Mouse (Mus musculus) midbrain, embryonic 16.5 days (tissue): Measurements from ENCODE around the gene Dennd6b. TPM values are rescaled to one million over a fixed set of nuclear protein-coding genes. Genes with fewer than 3 reads are reported as not detected.
A peak's percentile ranks its signal among the peaks of the same experiment; 100 is the strongest.

Source experiments
- ATAC-seq: fragments of 200-750 bp; cut with Nextera tagmentation; 2 replicates; pipeline ENCODE4 v1.8.0; 2017; ENCODE audit warnings: moderate TSS enrichment
- H3K27ac ChIP-seq: fragments of 300-500 bp; sonication (generic); 2 replicates; pipeline ENCODE4 v1.5.1; 2014; ENCODE audit warnings: mild to moderate bottlenecking, low read length, mixed read lengths
- H3K27me3 ChIP-seq: fragments of 300-500 bp; sonication (generic); 2 replicates; pipeline ENCODE4 v1.6.1; 2014; ENCODE audit warnings: low read depth, low read length, mixed read lengths; ENCODE audit not compliant: control insufficient read depth, insufficient read depth
- H3K36me3 ChIP-seq: fragments of 300-500 bp; sonication (generic); 2 replicates; pipeline ENCODE4 v1.6.1; 2014; ENCODE audit warnings: mild to moderate bottlenecking, low read length, moderate library complexity, mixed read lengths; ENCODE audit not compliant: control insufficient read depth, insufficient read depth
- H3K4me1 ChIP-seq: fragments of 300-500 bp; sonication (generic); 2 replicates; pipeline ENCODE4 v1.6.1; 2014; ENCODE audit warnings: mild to moderate bottlenecking, low read length, mixed read lengths; ENCODE audit not compliant: control insufficient read depth, insufficient read depth
- H3K4me2 ChIP-seq: fragments of 300-500 bp; sonication (generic); 2 replicates; pipeline ENCODE4 v1.6.1; 2014; ENCODE audit warnings: mild to moderate bottlenecking, low read length, mixed read lengths
- H3K4me3 ChIP-seq: fragments of 300-500 bp; sonication (generic); 2 replicates; pipeline ENCODE4 v1.5.1; 2014; ENCODE audit warnings: low read depth, mild to moderate bottlenecking, low read length, moderate library complexity, mixed read lengths
- H3K9ac ChIP-seq: fragments of 300-500 bp; sonication (generic); 2 replicates; pipeline ENCODE4 v1.6.1; 2014; ENCODE audit warnings: low read depth, low read length, mixed read lengths
- H3K9me3 ChIP-seq: fragments of 300-500 bp; sonication (generic); replicated peaks from 2 replicates; pipeline ENCODE4 v1.6.1; 2014; ENCODE audit warnings: mild to moderate bottlenecking, low read length, mixed read lengths; ENCODE audit not compliant: control insufficient read depth, poor library complexity, severe bottlenecking
- WGBS: fragments of 180-500 bp; shearing (Covaris S2); extraction: QIAGEN DNeasy Blood & Tissue Kit; methylation state at CpG from one replicate; pipeline ENCODE4 v1.1.7; 2014; 5-methylcytosine and 5-hydroxymethylcytosine counted together
- microRNA-seq: library from miRNA; unstranded; fragments of <30 nt; microRNA quantifications from one replicate; pipeline ENCODE4, GENCODE M21; 2017
- polyA plus RNA-seq: library from polyadenylated mRNA; unstranded; fragments of >200 nt; fragmentation: Nextera tagmentation; extraction: Ambion mirVana; gene quantifications from 2 replicates; pipeline ENCODE4 v1.2.1, GENCODE M21; 2015

The Dennd6b gene
- polyA plus RNA-seq, 1 experiment from 2014 or later, result 124 TPM

- H3K36me3 ChIP-seq, result no peaks in the 10 kb centered on the region
- H3K9me3 ChIP-seq, result no peaks in the 10 kb centered on the region
- H3K27me3 ChIP-seq, result peaks cover 8% of the 10 kb centered on the region
- no peak overlapping the region for H3K4me2 ChIP-seq
- whole genome bisulfite sequencing, result 96% methylated on average over 4 of the region's 5 CpGs
- no peak overlapping the region for H3K27ac ChIP-seq
- H3K9ac ChIP-seq, result no peak overlapping the region
- no peak overlapping the region for H3K4me3 ChIP-seq
- peaks cover 17% of the 10 kb centered on the region for H3K4me1 ChIP-seq
- no peak for ATAC-seq
Observed at GRCm38 (mm10) chr15:89136461-89137155, 59.7 kb downstream of the Dennd6b start.

Small RNA genes within 50 kb of the gene (microRNA-seq; reads per million reads assigned to microRNA genes)
- gene Mir6958 (6.0 reads per million, percentile 26 among the genes with 10 or more reads in this experiment), gene Mir7118 (0.52 reads per million)

Other genes with a start within 250 kb of the Dennd6b start
- gene Ttll8, start 242.1 kb downstream of the Dennd6b start, polyA plus RNA-seq, result 0.16 and 0.34 TPM in 2 replicates
- 21.0 and 31.5 TPM in 2 replicates for gene Mlc1, start 217.5 kb downstream of the Dennd6b start, polyA plus RNA-seq
- not detected in 2 replicates for gene Mov10l1, start 213.6 kb downstream of the Dennd6b start, polyA plus RNA-seq
- 7.5 and 9.5 TPM in 2 replicates for gene Panx2, start 136.8 kb downstream of the Dennd6b start, polyA plus RNA-seq
- gene Trabd, start 121.4 kb downstream of the Dennd6b start, polyA plus RNA-seq, result 36.8 and 39.9 TPM in 2 replicates
- gene Selenoo, start 107.4 kb downstream of the Dennd6b start, polyA plus RNA-seq, result 17.8 and 19.1 TPM in 2 replicates
- 18.5 and 19.1 TPM in 2 replicates for gene Tubgcp6, start 73.4 kb downstream of the Dennd6b start, polyA plus RNA-seq
- gene Hdac10, start 67.8 kb downstream of the Dennd6b start, polyA plus RNA-seq, result 30.6 and 31.0 TPM in 2 replicates
- gene Mapk12, start 55.8 kb downstream of the Dennd6b start, polyA plus RNA-seq, result 3.0 and 4.4 TPM in 2 replicates
- gene Mapk11, start 46.9 kb downstream of the Dennd6b start, polyA plus RNA-seq, result 29.0 and 32.6 TPM in 2 replicates
- 90.1 and 92.1 TPM in 2 replicates for gene Plxnb2, start 15.7 kb downstream of the Dennd6b start, polyA plus RNA-seq
- 76.7 and 82.0 TPM in 2 replicates for gene Ppp6r2, start 15.1 kb upstream of the Dennd6b start, polyA plus RNA-seq
- 92.9 and 101 TPM in 2 replicates for gene Sbf1, start 118.8 kb upstream of the Dennd6b start, polyA plus RNA-seq
- gene Adm2, start 126.2 kb upstream of the Dennd6b start, polyA plus RNA-seq, result not detected in 2 replicates
- gene Miox, start 137.9 kb upstream of the Dennd6b start, polyA plus RNA-seq, result not detected in 2 replicates
- 29.0 and 34.9 TPM in 2 replicates for gene Lmf2, start 159.2 kb upstream of the Dennd6b start, polyA plus RNA-seq
- 116 and 117 TPM in 2 replicates for gene Ncaph2, start 159.2 kb upstream of the Dennd6b start, polyA plus RNA-seq
- gene Sco2, start 177.3 kb upstream of the Dennd6b start, polyA plus RNA-seq, result 11.8 and 16.4 TPM in 2 replicates
- gene Tymp, start 180.5 kb upstream of the Dennd6b start, polyA plus RNA-seq, result 1.9 and 3.0 TPM in 2 replicates
- 4.8 and 5.5 TPM in 2 replicates for gene Odf3b, start 182.8 kb upstream of the Dennd6b start, polyA plus RNA-seq
- gene Klhdc7b, start 188.4 kb upstream of the Dennd6b start, polyA plus RNA-seq, result 0.05 and 0.06 TPM in 2 replicates
- gene Syce3, start 214.0 kb upstream of the Dennd6b start, polyA plus RNA-seq, result not detected in 2 replicates
- gene Cpt1b, start 229.4 kb upstream of the Dennd6b start, polyA plus RNA-seq, result 0.96 and 1.2 TPM in 2 replicates
- 6.5 and 7.3 TPM in 2 replicates for gene C730034F03Rik, start 233.1 kb upstream of the Dennd6b start, polyA plus RNA-seq
- not detected in 2 replicates for gene Gm44502, start 233.2 kb upstream of the Dennd6b start, polyA plus RNA-seq
- 88.3 and 95.2 TPM in 2 replicates for gene Chkb, start 233.4 kb upstream of the Dennd6b start, polyA plus RNA-seq